Mouse (Mus musculus): ENCODE data around the gene Gulp1. TPM values are rescaled to one million over a fixed set of nuclear protein-coding genes. Genes with fewer than 3 reads are reported as not detected.
A peak's percentile ranks its signal among the peaks of the same experiment; 100 is the strongest.

Gene Gulp1
- polyA plus RNA-seq, 1 experiment from 2014 or later, result 31.2 TPM

DNA sequence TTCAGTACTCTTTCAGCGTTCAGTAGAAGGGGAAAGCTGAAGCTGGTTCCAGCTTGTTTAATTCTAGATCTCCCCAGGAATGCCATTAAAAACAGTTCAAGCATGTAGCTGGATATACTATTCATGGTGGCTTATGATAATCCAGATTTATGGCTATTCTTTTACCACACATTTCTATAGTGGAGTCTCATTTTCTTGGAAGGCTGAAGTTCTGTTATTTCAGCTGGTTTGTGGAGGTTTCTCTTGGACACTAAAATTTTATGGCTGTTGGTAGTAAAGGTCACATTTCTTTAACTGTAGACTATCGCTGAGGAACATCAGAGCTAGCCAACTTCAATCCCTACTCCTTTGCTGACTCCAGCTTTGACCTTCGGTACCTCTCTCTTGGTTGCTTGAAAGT, 29.1 kb downstream of the Gulp1 start:
- H3K27ac ChIP-seq (ENCODE audit: low read depth, low read length), result no peak overlapping the region
- 81% methylated on average over 3 of the region's 3 CpGs for WGBS
- H3K4me3 ChIP-seq (ENCODE audit: low read depth, low read length), result no peak overlapping the region
- H3K9me3 ChIP-seq (ENCODE audit: control insufficient read depth, low read length), result no peaks in the 10 kb centered on the region
- DNase-seq (ENCODE audit: low spot score) (no peak), ATAC-seq (replicated peaks; ENCODE audit: low FRiP score) (no peak)
- no peaks in the 10 kb centered on the region for H3K27me3 ChIP-seq (ENCODE audit: control insufficient read depth, insufficient read depth, low read length)
- H3K4me1 ChIP-seq (replicated peaks; ENCODE audit: control insufficient read depth, insufficient read depth, low read length), result no peaks in the 10 kb centered on the region
- no peak overlapping the region for H3K9ac ChIP-seq (ENCODE audit: low read length)
- H3K36me3 ChIP-seq (ENCODE audit: control insufficient read depth, insufficient read depth, low read length), result no peaks in the 10 kb centered on the region
- H3K4me2 ChIP-seq (ENCODE audit: low read depth, low read length, severe bottlenecking), result no peak overlapping the region

DNA sequence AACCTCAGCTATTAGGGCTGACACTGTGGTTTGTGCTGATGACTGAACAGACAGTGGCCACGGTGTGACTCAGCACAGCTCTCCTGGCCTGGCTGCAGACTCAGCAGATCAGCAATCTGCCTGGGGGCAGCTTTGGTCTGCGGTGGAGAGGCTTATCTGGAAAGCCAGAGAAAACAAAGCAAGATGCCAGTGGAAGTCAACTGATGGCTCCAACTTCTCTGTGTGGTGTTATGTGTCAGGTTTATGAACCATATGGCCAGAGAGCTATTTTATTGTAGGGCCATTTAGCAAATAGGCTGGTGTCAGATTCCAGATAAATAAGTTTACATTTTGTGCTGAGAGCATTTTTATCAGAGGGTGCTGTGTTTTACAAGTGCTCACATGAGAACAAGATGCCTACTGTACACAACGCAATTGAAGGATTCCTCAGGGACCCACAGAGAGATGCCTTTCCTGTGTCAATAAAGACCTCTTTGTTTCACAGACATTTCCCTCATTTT, 33.6 kb downstream of the Gulp1 start:
- ATAC-seq (replicated peaks; ENCODE audit: low FRiP score) (no peak), DNase-seq (ENCODE audit: low spot score) (peak; percentile 61)
- Histone ChIP-seq H3K9ac (ENCODE audit: low read length) (no peak overlapping the region), H3K4me2 (ENCODE audit: low read depth, low read length, severe bottlenecking) (no peak overlapping the region), H3K4me3 (ENCODE audit: low read depth, low read length) (no peak overlapping the region), H3K36me3 (ENCODE audit: control insufficient read depth, insufficient read depth, low read length) (no peaks in the 10 kb centered on the region), H3K4me1 (replicated peaks; ENCODE audit: control insufficient read depth, insufficient read depth, low read length) (no peaks in the 10 kb centered on the region), H3K27me3 (ENCODE audit: control insufficient read depth, insufficient read depth, low read length) (no peaks in the 10 kb centered on the region), H3K27ac (ENCODE audit: low read depth, low read length) (no peak overlapping the region), H3K9me3 (ENCODE audit: control insufficient read depth, low read length) (no peaks in the 10 kb centered on the region)
- WGBS, result 17% methylated on average over 3 of the region's 3 CpGs

DNA sequence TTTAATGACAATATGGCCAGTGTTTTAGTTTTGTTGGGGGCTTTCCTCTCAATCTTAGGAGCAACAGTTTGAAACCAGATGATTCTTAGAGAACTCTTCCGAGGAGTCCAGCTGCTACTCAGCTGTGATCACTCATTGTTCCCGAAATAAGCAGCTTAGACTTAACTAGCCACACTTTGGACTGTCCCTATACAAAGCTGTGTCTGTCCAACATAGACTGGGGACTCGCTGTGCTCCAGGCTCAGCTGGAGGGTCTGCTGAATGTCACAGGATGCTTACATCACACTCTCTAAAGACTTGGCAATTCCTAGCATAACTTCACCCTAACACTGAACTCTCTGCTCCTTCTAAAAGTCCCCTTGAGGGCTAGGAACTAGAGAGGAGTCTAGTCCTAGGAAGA, 40.4 kb downstream of the Gulp1 start:
- Histone ChIP-seq H3K27ac (ENCODE audit: low read depth, low read length) (no peak overlapping the region), H3K36me3 (ENCODE audit: control insufficient read depth, insufficient read depth, low read length) (no peaks in the 10 kb centered on the region), H3K9me3 (ENCODE audit: control insufficient read depth, low read length) (no peaks in the 10 kb centered on the region), H3K4me2 (ENCODE audit: low read depth, low read length, severe bottlenecking) (no peak overlapping the region), H3K4me3 (ENCODE audit: low read depth, low read length) (no peak overlapping the region), H3K4me1 (replicated peaks; ENCODE audit: control insufficient read depth, insufficient read depth, low read length) (no peaks in the 10 kb centered on the region), H3K27me3 (ENCODE audit: control insufficient read depth, insufficient read depth, low read length) (no peaks in the 10 kb centered on the region), H3K9ac (ENCODE audit: low read length) (no peak overlapping the region)
- 6% methylated on average over 3 of the region's 3 CpGs for WGBS
- DNase-seq (ENCODE audit: low spot score) (no peak), ATAC-seq (replicated peaks; ENCODE audit: low FRiP score) (peak; percentile 49; the same call in 1 of the 2 replicates)

DNA sequence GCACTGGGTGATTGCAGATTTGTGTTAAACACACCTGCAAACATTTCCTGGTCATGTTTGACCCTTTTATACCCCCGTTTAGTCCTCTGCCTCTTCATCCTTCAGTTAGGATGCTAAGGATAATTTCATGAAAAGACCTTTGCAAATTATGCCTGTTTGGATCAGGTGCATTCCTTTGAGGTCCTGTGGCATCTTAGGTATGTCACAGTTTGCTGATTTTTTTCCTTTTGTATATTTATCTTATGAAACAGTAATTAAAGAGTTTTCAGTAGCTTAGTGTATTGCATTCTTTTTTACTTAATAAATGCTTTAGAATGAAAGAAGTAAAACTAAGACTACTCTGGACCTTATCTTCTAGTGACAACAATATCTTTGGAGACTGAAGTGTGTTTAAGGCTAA, 41.8 kb downstream of the Gulp1 start:
- WGBS, result 83% methylated on average over 1 of the region's 1 CpGs
- ATAC-seq (replicated peaks; ENCODE audit: low FRiP score) (no peak), DNase-seq (ENCODE audit: low spot score) (no peak)
- Histone ChIP-seq H3K36me3 (ENCODE audit: control insufficient read depth, insufficient read depth, low read length) (no peaks in the 10 kb centered on the region), H3K9me3 (ENCODE audit: control insufficient read depth, low read length) (no peaks in the 10 kb centered on the region), H3K4me2 (ENCODE audit: low read depth, low read length, severe bottlenecking) (no peak overlapping the region), H3K27ac (ENCODE audit: low read depth, low read length) (no peak overlapping the region), H3K4me3 (ENCODE audit: low read depth, low read length) (no peak overlapping the region), H3K9ac (ENCODE audit: low read length) (no peak overlapping the region), H3K27me3 (ENCODE audit: control insufficient read depth, insufficient read depth, low read length) (no peaks in the 10 kb centered on the region), H3K4me1 (replicated peaks; ENCODE audit: control insufficient read depth, insufficient read depth, low read length) (no peaks in the 10 kb centered on the region)

DNA sequence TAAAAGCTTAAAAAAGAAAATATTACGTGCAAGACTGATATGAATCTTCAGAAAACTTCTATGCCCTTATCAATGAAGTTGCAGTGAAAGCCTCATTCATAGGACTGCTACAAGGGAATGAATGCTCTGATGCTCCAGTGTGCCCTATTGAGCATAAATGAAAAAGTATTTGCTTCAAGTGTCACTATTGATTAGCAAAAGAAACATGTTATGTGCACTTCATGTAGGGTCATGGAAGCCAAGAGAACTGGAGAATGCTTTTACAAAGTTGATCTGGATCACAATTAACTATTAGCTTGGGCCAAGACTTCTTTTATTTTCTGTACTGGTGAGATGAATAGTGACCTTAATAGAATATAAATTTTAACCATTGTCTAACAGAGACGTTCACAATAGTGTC, 47.0 kb downstream of the Gulp1 start:
- no peak overlapping the region for H3K4me2 ChIP-seq (ENCODE audit: low read depth, low read length, severe bottlenecking)
- no peak for ATAC-seq (replicated peaks; ENCODE audit: low FRiP score)
- H3K36me3 ChIP-seq (ENCODE audit: control insufficient read depth, insufficient read depth, low read length), result no peaks in the 10 kb centered on the region
- H3K4me3 ChIP-seq (ENCODE audit: low read depth, low read length), result no peak overlapping the region
- no peak for DNase-seq (ENCODE audit: low spot score)
- H3K9me3 ChIP-seq (ENCODE audit: control insufficient read depth, low read length), result no peaks in the 10 kb centered on the region
- H3K27me3 ChIP-seq (ENCODE audit: control insufficient read depth, insufficient read depth, low read length), result no peaks in the 10 kb centered on the region
- 85% methylated on average over 2 of the region's 2 CpGs for WGBS
- H3K4me1 ChIP-seq (replicated peaks; ENCODE audit: control insufficient read depth, insufficient read depth, low read length), result no peaks in the 10 kb centered on the region
- no peak overlapping the region for H3K27ac ChIP-seq (ENCODE audit: low read depth, low read length)
- H3K9ac ChIP-seq (ENCODE audit: low read length), result no peak overlapping the region

DNA sequence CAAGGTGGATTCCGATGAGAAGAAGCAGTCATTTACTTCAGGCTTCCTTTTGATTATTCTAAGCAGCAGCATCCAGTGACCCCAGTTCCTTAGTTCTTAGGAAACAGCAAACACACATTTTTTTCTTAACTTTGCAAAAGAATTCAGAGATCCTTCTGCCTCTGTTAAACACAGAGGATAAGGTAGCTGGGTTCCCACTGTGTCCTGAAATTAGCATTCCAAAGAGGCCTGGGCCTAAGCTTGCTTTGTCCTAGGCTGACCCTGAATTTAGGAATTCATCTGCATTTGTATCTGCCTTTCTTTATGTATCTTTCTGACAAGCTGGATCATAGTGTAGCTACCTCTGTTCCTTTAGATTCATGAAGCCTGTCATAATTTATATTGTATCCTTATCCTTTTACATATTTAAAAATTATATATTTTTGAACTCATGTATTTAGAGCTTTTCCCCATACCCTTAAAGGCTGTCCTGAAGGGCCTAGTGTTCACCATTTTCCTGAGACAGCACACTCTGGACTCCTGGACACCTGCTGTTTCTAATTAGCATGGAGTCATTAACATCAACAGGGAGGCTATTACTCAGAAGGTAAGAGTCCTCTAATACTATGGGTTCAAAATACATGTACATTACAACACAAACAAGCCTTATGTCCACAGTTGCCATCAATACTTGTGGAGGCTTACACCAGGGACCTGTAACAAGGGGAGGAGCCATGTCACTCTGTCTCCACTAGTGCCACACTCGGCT, 62.2 kb downstream of the Gulp1 start:
- Histone ChIP-seq H3K4me1 (replicated peaks; ENCODE audit: control insufficient read depth, insufficient read depth, low read length) (no peaks in the 10 kb centered on the region), H3K4me2 (ENCODE audit: low read depth, low read length, severe bottlenecking) (no peak overlapping the region), H3K36me3 (ENCODE audit: control insufficient read depth, insufficient read depth, low read length) (no peaks in the 10 kb centered on the region), H3K27ac (ENCODE audit: low read depth, low read length) (no peak overlapping the region), H3K9ac (ENCODE audit: low read length) (no peak overlapping the region), H3K27me3 (ENCODE audit: control insufficient read depth, insufficient read depth, low read length) (no peaks in the 10 kb centered on the region), H3K4me3 (ENCODE audit: low read depth, low read length) (no peak overlapping the region), H3K9me3 (ENCODE audit: control insufficient read depth, low read length) (no peaks in the 10 kb centered on the region)
- WGBS, result 36% methylated on average over 2 of the region's 2 CpGs
- DNase-seq (ENCODE audit: low spot score) (no peak), ATAC-seq (replicated peaks; ENCODE audit: low FRiP score) (no peak)

DNA sequence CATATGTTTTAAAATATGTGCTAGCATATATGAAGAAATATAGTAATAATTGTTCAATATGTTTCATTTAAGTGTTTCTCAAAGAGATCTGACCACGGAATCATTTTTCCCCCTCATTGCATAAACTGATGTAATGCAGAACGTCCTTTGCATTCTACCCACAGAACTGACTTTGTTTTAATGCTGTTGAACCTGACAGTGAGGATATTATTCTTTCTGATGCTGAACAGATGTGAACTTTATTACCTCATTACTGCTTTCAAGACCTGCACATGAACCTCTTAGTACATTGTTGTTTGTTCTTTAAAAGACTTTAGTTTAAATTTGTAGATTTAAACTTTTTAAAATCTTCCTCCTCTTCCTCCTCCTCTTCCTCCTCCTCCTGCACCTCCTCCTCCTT, 67.4 kb downstream of the Gulp1 start:
- Histone ChIP-seq H3K27ac (ENCODE audit: low read depth, low read length) (no peak overlapping the region), H3K4me3 (ENCODE audit: low read depth, low read length) (no peak overlapping the region), H3K4me1 (replicated peaks; ENCODE audit: control insufficient read depth, insufficient read depth, low read length) (no peaks in the 10 kb centered on the region), H3K36me3 (ENCODE audit: control insufficient read depth, insufficient read depth, low read length) (no peaks in the 10 kb centered on the region), H3K9ac (ENCODE audit: low read length) (no peak overlapping the region), H3K27me3 (ENCODE audit: control insufficient read depth, insufficient read depth, low read length) (no peaks in the 10 kb centered on the region), H3K4me2 (ENCODE audit: low read depth, low read length, severe bottlenecking) (no peak overlapping the region), H3K9me3 (ENCODE audit: control insufficient read depth, low read length) (no peaks in the 10 kb centered on the region)
- ATAC-seq (replicated peaks; ENCODE audit: low FRiP score) (no peak), DNase-seq (ENCODE audit: low spot score) (no peak)
- WGBS, result 73% methylated on average over 2 of the region's 2 CpGs

DNA sequence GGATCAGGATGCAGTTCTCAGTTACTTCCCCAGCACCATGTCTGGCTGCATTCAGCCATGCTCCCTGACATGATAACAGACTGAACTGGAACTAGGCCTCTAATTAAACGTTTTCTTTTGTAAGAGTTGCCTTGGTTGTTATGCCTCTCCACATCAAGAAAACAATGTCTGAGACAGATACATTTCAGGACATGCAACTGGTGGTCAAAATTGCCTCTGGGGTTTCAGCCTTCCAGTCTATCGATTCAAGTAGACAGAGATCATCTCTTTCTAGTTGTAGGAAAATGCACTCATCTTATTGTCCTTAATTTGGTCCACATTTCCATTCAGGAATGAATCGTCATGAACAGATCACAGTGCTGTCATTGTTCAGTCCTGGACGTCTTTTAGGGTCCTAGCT, 83.2 kb downstream of the Gulp1 start:
- WGBS, result 47% methylated on average over 4 of the region's 4 CpGs
- Histone ChIP-seq H3K9ac (ENCODE audit: low read length) (no peak overlapping the region), H3K4me3 (ENCODE audit: low read depth, low read length) (no peak overlapping the region), H3K4me1 (replicated peaks; ENCODE audit: control insufficient read depth, insufficient read depth, low read length) (no peaks in the 10 kb centered on the region), H3K9me3 (ENCODE audit: control insufficient read depth, low read length) (no peaks in the 10 kb centered on the region), H3K27me3 (ENCODE audit: control insufficient read depth, insufficient read depth, low read length) (no peaks in the 10 kb centered on the region), H3K4me2 (ENCODE audit: low read depth, low read length, severe bottlenecking) (no peak overlapping the region), H3K36me3 (ENCODE audit: control insufficient read depth, insufficient read depth, low read length) (no peaks in the 10 kb centered on the region), H3K27ac (ENCODE audit: low read depth, low read length) (no peak overlapping the region)
- DNase-seq (ENCODE audit: low spot score) (no peak), ATAC-seq (replicated peaks; ENCODE audit: low FRiP score) (no peak)

DNA sequence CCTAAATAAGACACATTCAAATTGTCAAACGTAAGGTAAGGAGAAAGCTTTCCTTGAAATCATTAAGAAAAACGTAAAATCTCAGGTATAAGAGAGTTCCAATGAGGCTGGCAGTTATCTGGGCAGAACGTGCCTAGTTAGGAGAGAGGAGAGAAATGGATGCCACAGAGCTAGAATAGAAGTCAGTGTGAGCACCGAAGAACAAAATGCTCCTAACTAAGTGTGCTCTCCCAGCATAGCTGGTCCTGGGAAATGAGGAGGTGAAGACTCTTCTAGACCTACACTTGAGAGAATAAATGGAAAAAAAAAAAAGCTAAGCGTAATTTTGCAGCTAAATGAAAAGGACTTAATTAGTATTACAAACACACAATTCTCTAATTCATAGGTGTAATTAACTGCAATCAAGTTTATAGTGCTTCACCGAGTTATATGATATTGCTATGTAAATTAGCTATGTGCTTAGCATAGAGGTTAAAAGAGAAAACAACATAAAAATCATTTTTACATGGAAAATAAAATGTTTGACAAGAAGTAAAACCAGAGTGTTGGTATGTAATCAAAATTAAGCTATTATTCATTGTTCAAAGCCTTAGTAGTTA, 94.5 kb downstream of the Gulp1 start:
- no peaks in the 10 kb centered on the region for H3K4me1 ChIP-seq (replicated peaks; ENCODE audit: control insufficient read depth, insufficient read depth, low read length)
- no peak for ATAC-seq (replicated peaks; ENCODE audit: low FRiP score)
- 81% methylated on average over 6 of the region's 6 CpGs for WGBS
- no peak overlapping the region for H3K4me2 ChIP-seq (ENCODE audit: low read depth, low read length, severe bottlenecking)
- no peak for DNase-seq (ENCODE audit: low spot score)
- H3K36me3 ChIP-seq (ENCODE audit: control insufficient read depth, insufficient read depth, low read length), result no peaks in the 10 kb centered on the region
- H3K9ac ChIP-seq (ENCODE audit: low read length), result no peak overlapping the region
- no peak overlapping the region for H3K27ac ChIP-seq (ENCODE audit: low read depth, low read length)
- H3K4me3 ChIP-seq (ENCODE audit: low read depth, low read length), result no peak overlapping the region
- H3K9me3 ChIP-seq (ENCODE audit: control insufficient read depth, low read length), result no peaks in the 10 kb centered on the region
- H3K27me3 ChIP-seq (ENCODE audit: control insufficient read depth, insufficient read depth, low read length), result no peaks in the 10 kb centered on the region
